Mouse (Mus musculus) large intestine, adult 2 months (tissue): ENCODE measurements around the gene Negr1. TPM values are rescaled to one million over a fixed set of nuclear protein-coding genes. Genes with fewer than 3 reads are reported as not detected.

Source experiments
- DNase-seq: peaks from one replicate; pipeline ENCODE4 v3.0.0-alpha.2; 2012; ENCODE audit warnings: low read depth, low spot score
- WGBS: fragments of 180-500 bp; shearing (Covaris S2); methylation state at CpG from one replicate; pipeline ENCODE4 v1.1.7; 2018; 5-methylcytosine and 5-hydroxymethylcytosine counted together
- polyA plus RNA-seq: library from polyadenylated mRNA; depleted of rRNA; stranded (reverse); fragments of >200 nt; gene quantifications from 2 replicates; pipeline ENCODE4 v1.2.3, GENCODE M21; 2012; rRNA removed

Gene Negr1
- 0.24 and 0.37 TPM in 2 replicates for polyA plus RNA-seq

GRCm38 (mm10) chr3:156561524-156562423 lies at the start of gene Negr1:
Gene Negr1 (plus strand): TSS chr3:156561794.
- 1% methylated on average over 78 of the region's 79 CpGs for WGBS
- DNase-seq, result no peak

- 68% methylated on average over 8 of the region's 8 CpGs for WGBS
- no peak for DNase-seq
These were observed 35.1 kb upstream of the Negr1 start for GRCm38 (mm10) chr3:156526461-156526933.

GRCm38 (mm10) chr3:156527231-156527995 lies 34.2 kb upstream of the Negr1 start:
- 79% methylated on average over 2 of the region's 2 CpGs for WGBS
- no peak for DNase-seq

GRCm38 (mm10) chr3:156559441-156559825 lies 2.2 kb upstream of the Negr1 start:
- 31% methylated on average over 8 of the region's 8 CpGs for WGBS
- no peak for DNase-seq

GRCm38 (mm10) chr3:156559826-156560471 lies 1.6 kb upstream of the Negr1 start:
- DNase-seq, result no peak
- WGBS, result 11% methylated on average over 19 of the region's 19 CpGs

GRCm38 (mm10) chr3:156560766-156561165 lies 828 bp upstream of the Negr1 start:
- DNase-seq, result no peak
- 2% methylated on average over 27 of the region's 27 CpGs for WGBS

GRCm38 (mm10) chr3:156562424-156562785 lies 811 bp downstream of the Negr1 start:
- 1% methylated on average over 10 of the region's 10 CpGs for WGBS
- no peak for DNase-seq

DNA sequence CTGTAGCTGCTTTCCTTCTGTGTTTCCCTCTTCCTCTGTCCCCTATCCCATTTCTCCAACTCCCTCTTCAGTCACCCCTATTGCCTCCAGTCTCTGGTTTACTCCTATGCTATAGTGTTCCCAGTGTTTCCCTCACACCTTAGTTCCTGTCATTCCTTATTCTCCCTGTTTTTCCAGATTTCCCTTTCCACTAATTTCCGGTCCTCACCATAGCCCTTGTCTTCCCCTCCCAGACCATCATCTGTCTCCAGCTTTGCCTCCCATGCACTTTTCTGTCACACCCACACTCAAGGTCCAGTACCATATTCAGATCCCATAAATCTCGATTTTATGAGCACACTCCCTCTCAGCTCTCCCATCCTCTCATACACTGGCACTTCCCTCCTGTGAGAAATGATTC lies 1.2 kb downstream of the Negr1 start:
- no peak for DNase-seq
- WGBS, result 5% methylated on average over 2 of the region's 2 CpGs

- DNase-seq, result no peak
- WGBS, result 16% methylated on average over 3 of the region's 3 CpGs
These were observed 1.8 kb downstream of the Negr1 start for GRCm38 (mm10) chr3:156563353-156563752.

GRCm38 (mm10) chr3:156573465-156573864 lies 11.9 kb downstream of the Negr1 start:
- no peak for DNase-seq
- 35% methylated on average over 2 of the region's 2 CpGs for WGBS

DNA sequence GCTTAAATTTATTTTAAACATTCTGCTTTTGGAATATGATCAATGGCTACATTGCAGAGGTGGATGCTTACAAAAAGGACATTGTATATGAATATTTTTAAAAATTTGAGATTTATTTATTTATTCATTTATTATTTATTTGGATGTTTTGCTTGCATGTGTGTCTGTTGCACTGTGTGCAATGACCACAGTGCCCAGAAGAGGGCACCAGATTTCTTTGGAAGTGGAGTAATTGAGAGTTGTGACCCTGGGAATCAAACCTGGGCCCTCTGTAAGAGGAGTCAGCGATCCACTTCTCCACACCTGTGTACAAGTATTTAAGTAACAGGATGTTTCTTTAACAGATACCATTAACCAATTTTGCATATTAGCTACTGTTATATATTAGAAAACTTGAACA lies 14.7 kb downstream of the Negr1 start:
- WGBS, result 83% methylated on average over 1 of the region's 1 CpGs
- no peak for DNase-seq

GRCm38 (mm10) chr3:156590612-156591011 lies 29.0 kb downstream of the Negr1 start:
- no peak for DNase-seq
- 90% methylated on average over 4 of the region's 4 CpGs for WGBS

- DNase-seq, result no peak
- WGBS, result 68% methylated on average over 2 of the region's 2 CpGs
These were observed 29.5 kb downstream of the Negr1 start for GRCm38 (mm10) chr3:156591125-156591524.

DNA sequence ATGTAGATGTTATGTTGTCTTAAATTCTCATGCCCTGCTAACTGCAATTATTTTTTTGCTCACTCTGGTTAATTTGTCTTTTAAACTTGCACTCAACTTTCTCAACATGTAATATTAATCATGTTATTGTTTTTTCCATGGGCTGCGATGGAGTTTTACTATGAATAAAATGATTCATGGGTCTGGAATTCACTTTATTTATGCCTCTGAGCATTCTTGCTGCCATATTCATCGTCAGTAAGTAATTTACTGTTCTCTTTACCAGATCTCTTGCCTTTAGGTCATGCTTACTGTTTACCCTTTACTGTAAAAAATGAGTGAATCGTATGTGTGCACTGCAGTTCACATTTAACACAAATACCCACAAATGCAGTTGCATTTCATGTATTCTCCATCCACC lies 45.3 kb downstream of the Negr1 start:
- WGBS, result 53% methylated on average over 3 of the region's 3 CpGs
- DNase-seq, result no peak

- DNase-seq, result no peak
- 94% methylated on average over 2 of the region's 2 CpGs for WGBS
These were observed 58.3 kb downstream of the Negr1 start for GRCm38 (mm10) chr3:156619921-156620320.

- no peak for DNase-seq
- 66% methylated on average over 2 of the region's 2 CpGs for WGBS
These were observed 67.0 kb downstream of the Negr1 start for GRCm38 (mm10) chr3:156628594-156628993.

DNA sequence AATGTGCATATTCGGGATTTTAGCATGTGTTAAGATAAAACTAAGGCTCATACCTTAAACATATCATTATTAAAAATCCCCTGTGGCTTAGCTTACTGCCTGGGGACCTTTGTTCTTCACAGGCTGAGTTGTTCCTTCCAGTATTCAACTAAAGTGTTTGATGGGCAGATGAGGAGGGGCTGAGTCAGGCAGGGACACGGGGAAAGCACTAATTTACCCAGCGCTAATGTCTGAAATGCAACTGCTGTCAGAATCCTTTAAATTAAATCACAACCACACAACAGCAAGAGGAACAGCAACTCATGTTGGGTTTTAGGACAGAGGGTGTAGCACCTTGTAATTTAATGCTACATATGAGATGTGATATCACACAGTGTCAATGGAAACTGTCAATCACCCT lies 71.3 kb downstream of the Negr1 start:
- no peak for DNase-seq
- WGBS, result 59% methylated on average over 3 of the region's 3 CpGs

DNA sequence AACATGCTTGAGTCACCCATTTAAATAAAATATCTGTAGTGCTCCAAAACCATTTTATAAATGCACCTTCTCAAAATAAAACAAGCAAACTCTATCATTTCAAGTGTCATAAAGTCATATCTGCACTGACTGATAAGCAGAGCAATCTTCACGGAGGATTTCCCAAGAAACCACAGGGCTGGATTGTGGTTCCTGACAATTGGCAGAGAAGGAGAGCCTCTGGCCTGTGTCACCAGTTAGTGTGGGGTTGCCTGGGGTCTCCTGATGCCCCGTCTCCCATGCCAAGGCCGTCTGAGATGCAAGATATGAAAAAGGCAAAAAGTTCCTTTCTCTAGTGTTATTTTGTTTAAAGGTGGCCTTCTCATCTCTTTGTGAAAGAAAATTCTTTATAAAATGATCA lies 77.8 kb downstream of the Negr1 start:
- DNase-seq, result no peak
- WGBS, result 51% methylated on average over 3 of the region's 3 CpGs

- no peak for DNase-seq
- 74% methylated on average over 3 of the region's 3 CpGs for WGBS
These were observed 82.2 kb downstream of the Negr1 start for GRCm38 (mm10) chr3:156643710-156644363.

DNA sequence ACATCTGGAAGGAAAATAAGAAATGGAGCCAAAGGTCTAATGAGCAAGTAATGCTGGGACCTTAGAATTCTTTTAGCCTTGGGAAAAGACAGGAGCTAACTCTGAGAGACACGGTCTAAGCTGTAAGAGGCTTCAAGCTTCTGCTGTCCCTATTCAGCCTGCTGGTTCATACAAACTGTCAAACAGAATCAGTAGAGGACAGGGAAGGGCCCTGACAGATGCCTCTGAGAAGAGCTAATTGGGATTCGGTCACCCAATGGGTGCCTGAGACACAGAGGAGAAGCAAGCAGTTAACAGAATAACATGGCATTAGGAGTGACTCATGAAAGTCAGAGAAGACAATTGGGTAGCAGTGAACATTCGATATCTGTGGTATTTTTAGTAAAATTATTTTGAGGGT lies 86.8 kb downstream of the Negr1 start:
- WGBS, result 78% methylated on average over 3 of the region's 3 CpGs
- DNase-seq, result no peak
